Comparison of ENCODE assay signal across 17 mouse cellular contexts in the genomic region with DNA sequence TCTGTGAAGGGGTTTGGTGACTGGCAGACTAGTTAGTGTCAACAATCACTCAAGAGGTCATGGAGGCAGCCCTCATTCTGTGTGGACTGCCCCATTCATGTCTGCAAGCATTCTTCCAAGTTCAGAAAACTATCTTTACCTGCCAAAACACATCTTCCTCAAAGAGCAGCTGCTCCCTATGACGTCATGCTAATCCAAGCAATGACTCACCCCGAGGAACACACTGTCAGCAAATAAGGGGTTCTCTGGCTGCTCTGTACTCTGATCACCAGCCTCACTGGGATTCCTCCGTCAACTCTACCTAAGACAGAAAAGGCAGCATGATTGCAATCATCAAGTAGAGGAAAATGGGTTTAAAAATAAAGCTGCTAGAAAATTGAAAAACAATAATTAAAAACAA.
DNase-seq lines count a peak whose midpoint lies in the region; ATAC-seq and TF ChIP-seq lines count a peak whose summit lies in the region.
"Had no signal": no experiment of that assay in that cellular context is flagged by ENCODE, and none has a peak within 500 bp of the region (broad histone marks: within the 10 kb centered on the region; RNA-seq: fewer than 3 reads in every experiment).

No protein-coding gene starts in this region.

- no peak overlapping the region for H3K4me2 ChIP-seq in forebrain, embryonic 11.5 days (ENCODE audit: low read depth, low read length, severe bottlenecking)
- H3K4me2 ChIP-seq in forebrain, embryonic 12.5 days, result no peak overlapping the region
- H3K4me2 ChIP-seq in lung, postnatal 0 days (replicated peaks; ENCODE audit: low read depth, low read length), result no peak overlapping the region
- no peak overlapping the region for H3K4me2 ChIP-seq in kidney, embryonic 15.5 days
- H3K4me2 ChIP-seq in heart, embryonic 12.5 days, result no peak overlapping the region
- H3K4me2 ChIP-seq: hindbrain, embryonic 13.5 days; limb, embryonic 15.5 days had no signal

- DNase-seq in forebrain, embryonic 11.5 days (ENCODE audit: low spot score), result no peak
- DNase-seq in lung, postnatal 0 days (ENCODE audit: low spot score), result peak; percentile 26
- no peak for DNase-seq in lung, postnatal 10 days
- peak; percentile 58 for DNase-seq in brain, adult 2 months (ENCODE audit: low read depth, low spot score)
- peak; percentile 14 for DNase-seq in skeletal muscle tissue, adult 2 months (ENCODE audit: low read depth, low spot score)
- DNase-seq: adrenal gland, postnatal 36 days; cerebellum, postnatal 10 days; gastrocnemius, postnatal 10 days; right cerebral cortex, postnatal 4 days; thymus, postnatal 4 days had no signal

- H3K4me1 ChIP-seq in forebrain, embryonic 11.5 days (replicated peaks; ENCODE audit: control insufficient read depth, insufficient read depth, low read length), result no peaks in the 10 kb centered on the region
- H3K4me1 ChIP-seq in forebrain, embryonic 12.5 days, result peaks cover 8% of the 10 kb centered on the region; the same call in 1 of the 2 replicates
- H3K4me1 ChIP-seq in lung, postnatal 0 days (ENCODE audit: insufficient read depth, low read depth, low read length), result no peaks in the 10 kb centered on the region
- H3K4me1 ChIP-seq in kidney, embryonic 15.5 days, result no peaks in the 10 kb centered on the region
- peaks cover 12% of the 10 kb centered on the region for H3K4me1 ChIP-seq in heart, embryonic 12.5 days (replicated peaks)
- H3K4me1 ChIP-seq: limb, embryonic 15.5 days had no signal

- no peak overlapping the region for H3K4me3 ChIP-seq in forebrain, embryonic 11.5 days (ENCODE audit: low read depth, low read length)
- no peak overlapping the region for H3K4me3 ChIP-seq in forebrain, embryonic 12.5 days (replicated peaks)
- no peak overlapping the region for H3K4me3 ChIP-seq in lung, postnatal 0 days (ENCODE audit: low read depth, low read length)
- H3K4me3 ChIP-seq in kidney, embryonic 15.5 days (replicated peaks), result no peak overlapping the region
- H3K4me3 ChIP-seq in heart, embryonic 12.5 days, result no peak overlapping the region
- H3K4me3 ChIP-seq: erythroblast, embryonic 14.5 days; hindbrain, embryonic 13.5 days; limb, embryonic 15.5 days had no signal

- H3K9ac ChIP-seq in forebrain, embryonic 11.5 days (ENCODE audit: low read length), result no peak overlapping the region
- no peak overlapping the region for H3K9ac ChIP-seq in forebrain, embryonic 12.5 days
- H3K9ac ChIP-seq in lung, postnatal 0 days (replicated peaks; ENCODE audit: low read depth), result no peak overlapping the region
- H3K9ac ChIP-seq in kidney, embryonic 15.5 days, result no peak overlapping the region
- H3K9ac ChIP-seq in heart, embryonic 12.5 days, result no peak overlapping the region
- H3K9ac ChIP-seq: hindbrain, embryonic 13.5 days; limb, embryonic 15.5 days had no signal

- no peaks in the 10 kb centered on the region for H3K27me3 ChIP-seq in forebrain, embryonic 11.5 days (ENCODE audit: control insufficient read depth, insufficient read depth, low read length)
- H3K27me3 ChIP-seq in forebrain, embryonic 12.5 days, result no peaks in the 10 kb centered on the region
- H3K27me3 ChIP-seq in lung, postnatal 0 days (replicated peaks; ENCODE audit: insufficient read depth, low read length), result no peaks in the 10 kb centered on the region
- no peaks in the 10 kb centered on the region for H3K27me3 ChIP-seq in kidney, embryonic 15.5 days
- no peaks in the 10 kb centered on the region for H3K27me3 ChIP-seq in heart, embryonic 12.5 days (replicated peaks)
- H3K27me3 ChIP-seq: hindbrain, embryonic 13.5 days; limb, embryonic 15.5 days had no signal

- H3K9me3 ChIP-seq in forebrain, embryonic 11.5 days (ENCODE audit: control insufficient read depth, low read length), result no peaks in the 10 kb centered on the region
- H3K9me3 ChIP-seq in forebrain, embryonic 12.5 days, result no peaks in the 10 kb centered on the region
- no peaks in the 10 kb centered on the region for H3K9me3 ChIP-seq in lung, postnatal 0 days (ENCODE audit: low read length)
- no peaks in the 10 kb centered on the region for H3K9me3 ChIP-seq in kidney, embryonic 15.5 days (replicated peaks)
- no peaks in the 10 kb centered on the region for H3K9me3 ChIP-seq in heart, embryonic 12.5 days (replicated peaks)
- H3K9me3 ChIP-seq: hindbrain, embryonic 13.5 days; limb, embryonic 15.5 days had no signal

- ATAC-seq in forebrain, embryonic 11.5 days (replicated peaks; ENCODE audit: low FRiP score), result peak; percentile 51; the same call in 1 of the 2 replicates
- no peak for ATAC-seq in forebrain, embryonic 12.5 days (ENCODE audit: low FRiP score)
- peak; percentile 49 for ATAC-seq in lung, postnatal 0 days
- no peak for ATAC-seq in kidney, embryonic 15.5 days (replicated peaks; ENCODE audit: low FRiP score)
- no peak for ATAC-seq in heart, embryonic 12.5 days (ENCODE audit: insufficient number of reproducible peaks, low FRiP score)
- ATAC-seq: intestine, embryonic 16.5 days had no signal

- no peak overlapping the region for H3K27ac ChIP-seq in forebrain, embryonic 11.5 days (ENCODE audit: low read depth, low read length)
- H3K27ac ChIP-seq in forebrain, embryonic 12.5 days, result no peak overlapping the region
- H3K27ac ChIP-seq in lung, postnatal 0 days (ENCODE audit: low read length), result no peak overlapping the region
- H3K27ac ChIP-seq in kidney, embryonic 15.5 days, result no peak overlapping the region
- no peak overlapping the region for H3K27ac ChIP-seq in heart, embryonic 12.5 days (ENCODE audit: poor library complexity, severe bottlenecking)
- H3K27ac ChIP-seq: hindbrain, embryonic 13.5 days; limb, embryonic 15.5 days had no signal

- TF ChIP-seq EP300 in lung, postnatal 0 days (IDR thresholded peaks at IDR 0.05), result no peak

- no peaks in the 10 kb centered on the region for H3K36me3 ChIP-seq in forebrain, embryonic 11.5 days (ENCODE audit: control insufficient read depth, insufficient read depth, low read length)
- no peaks in the 10 kb centered on the region for H3K36me3 ChIP-seq in forebrain, embryonic 12.5 days (replicated peaks)
- H3K36me3 ChIP-seq in lung, postnatal 0 days (ENCODE audit: insufficient read depth, low read length), result no peaks in the 10 kb centered on the region
- H3K36me3 ChIP-seq in kidney, embryonic 15.5 days, result no peaks in the 10 kb centered on the region
- H3K36me3 ChIP-seq in heart, embryonic 12.5 days, result no peaks in the 10 kb centered on the region
- H3K36me3 ChIP-seq: hindbrain, embryonic 13.5 days; limb, embryonic 15.5 days had no signal

- WGBS in forebrain, embryonic 11.5 days, result 57% methylated on average over 3 of the region's 3 CpGs
- 52% methylated on average over 3 of the region's 3 CpGs for WGBS in forebrain, embryonic 12.5 days
- 14% methylated on average over 3 of the region's 3 CpGs for WGBS in lung, postnatal 0 days
- WGBS in kidney, embryonic 15.5 days, result 67% methylated on average over 3 of the region's 3 CpGs
- 33% methylated on average over 3 of the region's 3 CpGs for WGBS in heart, embryonic 12.5 days

- no peak for TF ChIP-seq CTCF in lung, postnatal 0 days (IDR thresholded peaks at IDR 0.05)

Comparison
In these comparisons a context has a peak if more than half of its experiments do, and no peak if none do; other contexts are left out.
1. ATAC-seq: peak in forebrain, embryonic 11.5 days (single experiment) and lung, postnatal 0 days (single experiment); none in forebrain, embryonic 12.5 days (single experiment), kidney, embryonic 15.5 days (single experiment) and heart, embryonic 12.5 days (single experiment).
2. DNase-seq: peak in lung, postnatal 0 days (single experiment), brain, adult 2 months (single experiment) and skeletal muscle tissue, adult 2 months (single experiment); none in forebrain, embryonic 11.5 days (single experiment) and lung, postnatal 10 days (single experiment).